Mouse (Mus musculus) heart, postnatal 14 days (tissue): ENCODE results near the gene Sod2. TPM values are rescaled to one million over a fixed set of nuclear protein-coding genes. Genes with fewer than 3 reads are reported as not detected.
"Not testable (repeated sequence)": the region's sequence is repeated elsewhere in the genome, so short reads cannot be mapped to it uniquely, and the experiment has no call there.

Experiments used
- DNase-seq, 2 experiments: peaks; one replicate each; pipeline ENCODE4 v3.0.0; 2021 to 2022
- intact Hi-C: fragments of 180-260 bp; cut with DNase I; formaldehyde crosslinking; loops from one replicate; pipeline ENCODE4 v1.15.1; 2025
- long read RNA-seq, 2 experiments: library from polyadenylated mRNA; stranded (forward); transcript quantifications; one replicate each; pipeline ENCODE4 v2.0.0; 2021
- total RNA-seq, 2 experiments: library from RNA; stranded (reverse); gene quantifications; 2 replicates each; pipeline ENCODE4 v1.2.3; 2021

Sod2 gene
- total RNA-seq, result 100 to 1,000 TPM; 905 to 941 TPM
- long read RNA-seq, experiment 1, full-length matches to known transcripts, result 836 of 908 reads
- long read RNA-seq, experiment 1, partial matches to known transcripts, result 45 of 908 reads
- long read RNA-seq, experiment 1, other reads (novel, unspliced or antisense), result 27 of 908 reads
- long read RNA-seq, experiment 2, full-length matches to known transcripts, result 695 of 752 reads
- long read RNA-seq, experiment 2, partial matches to known transcripts, result 42 of 752 reads
- long read RNA-seq, experiment 2, other reads (novel, unspliced or antisense), result 15 of 752 reads

DNA sequence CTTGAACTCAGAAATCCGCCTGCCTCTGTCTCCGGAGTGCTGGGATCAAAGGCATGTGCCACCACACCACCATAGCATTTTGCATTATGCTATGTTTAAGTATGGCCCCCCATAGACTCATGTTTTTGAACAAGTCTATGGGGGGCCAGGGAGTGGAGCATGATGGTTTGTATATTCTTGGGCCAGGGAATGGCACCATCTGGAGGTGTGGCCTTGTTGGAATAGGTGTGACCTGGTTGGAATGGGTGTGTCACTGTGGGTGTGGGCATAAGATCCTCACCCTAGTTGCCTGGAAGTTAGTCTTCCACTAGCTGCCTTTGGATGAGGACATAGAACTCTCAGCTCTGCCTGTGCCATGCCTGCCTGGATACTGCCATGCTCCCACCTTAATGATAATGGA lies at the start of gene Sod2:
TSS of gene Sod2 (plus strand) at position 301 of the 400 bp plus-strand sequence.
- intact Hi-C loops, DNase-seq: not testable (repeated sequence)

DNA sequence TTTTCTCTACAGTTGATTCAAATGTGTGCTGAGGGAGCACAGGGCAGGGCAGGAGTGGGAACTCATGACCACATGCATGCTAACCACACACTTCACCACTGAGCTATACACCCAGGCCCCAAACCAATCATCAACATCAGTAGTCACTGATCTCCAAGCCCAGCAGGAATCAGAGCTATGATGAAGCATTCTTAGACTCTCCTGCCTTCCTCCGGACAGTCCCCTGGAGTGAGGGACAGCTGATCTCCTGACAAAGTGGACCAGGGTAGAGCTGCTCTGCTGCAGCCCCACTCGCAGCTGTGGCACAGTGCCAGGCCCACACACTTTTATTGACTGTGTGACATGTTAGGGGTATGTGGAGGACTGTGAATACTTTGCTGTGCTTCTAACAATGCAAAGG lies 47.3 kb upstream of the Sod2 start:
- intact Hi-C loops, DNase-seq: not testable (repeated sequence)

- intact Hi-C loops, result no loop called here
- DNase-seq, result peak; percentile 90 to 94
Observed at GRCm38 (mm10) chr17:12960331-12960873, 46.2 kb upstream of the Sod2 start, which contains the start of gene Acat2. Gene Acat2, minus strand, starts transcription at chr17:12960747.

- intact Hi-C loops, result no loop called here
- no peak for DNase-seq
Observed at GRCm38 (mm10) chr17:12963476-12963875, 43.2 kb upstream of the Sod2 start.

- DNase-seq, result no peak
- intact Hi-C loops, result no loop called here
Observed at GRCm38 (mm10) chr17:12967173-12967572, 39.5 kb upstream of the Sod2 start.

DNA sequence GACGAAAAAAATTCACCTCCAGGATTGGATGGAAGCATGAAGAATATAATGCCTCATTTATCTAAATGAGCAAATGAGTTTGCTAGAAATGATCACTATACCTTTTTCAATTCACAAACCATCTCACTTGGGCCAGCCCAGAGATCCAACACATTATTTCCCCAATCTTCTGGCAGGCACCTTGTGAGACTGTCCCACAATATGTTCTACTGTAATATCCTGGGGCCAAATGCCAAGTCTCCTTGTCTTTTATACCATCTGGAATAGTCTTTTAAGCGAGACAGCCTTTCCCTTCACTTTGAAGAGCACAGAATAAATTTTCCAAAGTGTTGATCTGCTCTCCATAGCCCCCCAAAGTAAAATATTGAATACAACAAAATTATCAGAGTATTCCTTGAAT lies 32.8 kb upstream of the Sod2 start:
- intact Hi-C loops, result no loop called here
- no peak for DNase-seq

- intact Hi-C loops, result no loop called here
- DNase-seq, result no peak
Observed at GRCm38 (mm10) chr17:12978546-12978945, 28.1 kb upstream of the Sod2 start.

DNA sequence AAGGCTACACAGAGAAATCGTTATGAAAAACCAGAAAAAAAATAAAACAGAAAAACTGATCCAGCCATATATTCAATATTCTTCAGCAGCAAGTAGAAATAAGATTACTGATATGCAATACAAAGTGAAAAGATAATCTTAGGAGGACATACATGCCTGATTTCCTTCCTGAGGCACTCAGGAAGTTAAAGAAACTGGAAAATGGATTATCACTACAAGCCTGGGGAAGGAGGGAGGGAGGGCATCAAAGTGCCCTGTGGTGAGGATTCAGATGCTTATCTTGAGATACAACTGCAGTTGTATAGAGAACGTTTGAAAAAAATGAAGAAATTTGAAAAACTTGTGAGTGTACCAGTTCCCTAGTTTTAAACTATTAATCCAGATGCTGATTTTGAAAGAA lies 22.7 kb upstream of the Sod2 start:
- no peak for DNase-seq
- intact Hi-C loops, result no loop called here

- intact Hi-C loops, result not testable (repeated sequence)
Observed at GRCm38 (mm10) chr17:12988096-12988495, 18.6 kb upstream of the Sod2 start.

DNA sequence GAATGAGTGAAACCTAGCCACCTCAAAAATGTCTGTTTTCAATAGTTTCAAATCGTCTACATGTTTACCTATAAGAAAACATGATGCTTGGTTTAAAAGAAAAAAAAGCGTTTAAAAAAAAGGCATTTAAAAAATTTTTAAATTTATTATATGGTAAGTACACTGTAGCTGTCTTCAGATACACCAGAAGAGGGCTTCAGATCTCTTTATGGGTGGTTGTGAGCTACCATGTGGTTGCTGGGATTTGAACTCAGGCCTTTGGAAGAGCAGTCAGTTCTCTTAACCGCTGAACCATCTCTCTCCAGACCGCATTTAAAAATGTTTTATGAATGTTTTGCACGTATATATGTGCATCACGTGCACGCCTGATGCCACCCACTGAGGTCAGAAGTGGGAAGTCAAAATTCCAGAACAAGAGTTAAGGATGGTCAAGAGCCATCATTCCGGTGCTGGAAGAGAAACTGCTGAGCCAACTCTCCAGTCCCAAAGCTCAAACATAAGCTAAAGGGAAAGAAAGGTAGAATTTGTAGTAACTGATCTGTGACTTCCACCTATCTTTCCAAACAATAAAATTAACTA lies 16.0 kb upstream of the Sod2 start:
- intact Hi-C loops, result no loop called here
- no peak for DNase-seq

More at GRCm38 (mm10) chr17:12988096-12988495, 18.6 kb upstream of the Sod2 start:
- not testable (repeated sequence) for DNase-seq

- intact Hi-C loops, result no loop called here
- DNase-seq, result peak in 1 of 2 experiments; percentile 29
Observed at GRCm38 (mm10) chr17:12991194-12991634, 15.4 kb upstream of the Sod2 start.

- peak; percentile 92 to 93 for DNase-seq
- intact Hi-C loops, result loop anchor here (2.0 kb wide), 1 partner anchor 75 kb away; the partner anchor contains the start of gene Mrpl18
Observed at GRCm38 (mm10) chr17:12991635-12992358, 14.8 kb upstream of the Sod2 start.

GRCm38 (mm10) chr17:12992470-12992991 lies 14.1 kb upstream of the Sod2 start:
- DNase-seq, result peak; percentile 95 to 97
- intact Hi-C loops, result loop anchor here (2.0 kb wide), 1 partner anchor 76 kb away; the partner anchor contains the start of gene Mrpl18

- intact Hi-C loops, result no loop called here
- DNase-seq, result no peak
Observed at GRCm38 (mm10) chr17:12994069-12994468, 12.6 kb upstream of the Sod2 start, which contains the start of gene Wtap. Gene Wtap, minus strand, starts transcription at chr17:12994169.

DNA sequence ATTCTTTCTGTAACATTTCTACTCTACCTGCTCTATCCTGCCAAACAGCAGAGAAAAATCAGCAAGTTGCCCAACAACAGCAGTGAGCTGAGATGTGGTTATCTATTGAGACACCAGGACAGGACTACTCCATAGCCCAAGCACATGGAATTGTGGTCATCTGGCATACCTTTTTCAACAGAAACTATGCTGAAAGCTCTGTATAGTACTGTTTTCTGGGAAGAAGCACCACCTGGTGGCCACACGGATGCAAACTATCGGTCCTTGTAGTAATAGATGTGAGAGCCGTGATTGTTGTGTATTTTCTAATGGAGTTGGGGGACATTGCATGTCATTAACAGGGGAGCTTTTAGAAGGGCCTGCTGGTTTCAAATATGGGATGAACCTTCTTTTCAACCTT lies 10.3 kb upstream of the Sod2 start:
- DNase-seq, result peak; percentile 50 to 63
- intact Hi-C loops, result loop anchor here (1.0 to 5.0 kb wide), 2 partner anchors 116 to 579 kb away; no protein-coding TSS in a partner anchor

DNA sequence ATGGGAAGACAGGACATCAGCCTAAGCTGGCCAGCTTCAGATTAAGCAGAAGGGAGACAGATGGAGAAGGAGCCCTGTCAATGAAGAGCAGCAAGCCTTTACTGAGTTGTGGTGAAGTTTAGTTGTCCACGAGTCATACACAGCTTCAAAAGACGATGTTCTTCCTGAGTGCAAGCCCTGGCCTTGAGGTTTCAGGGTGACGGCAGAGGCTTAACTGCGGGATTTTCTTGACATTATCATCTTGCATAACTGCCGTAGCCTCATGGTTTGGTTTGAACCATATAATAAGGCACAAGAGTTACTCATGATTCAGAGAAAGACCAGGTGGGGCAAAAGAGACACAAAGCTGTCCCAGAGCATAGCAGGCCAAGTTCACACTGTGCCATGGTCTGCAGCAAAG lies 8.8 kb upstream of the Sod2 start:
- intact Hi-C loops, result loop anchor here (5.0 kb wide), 1 partner anchor 581 kb away; no protein-coding TSS in a partner anchor
- DNase-seq, result no peak

- intact Hi-C loops, result loop anchor here (5.0 kb wide), 1 partner anchor 582 kb away; no protein-coding TSS in a partner anchor
Observed at GRCm38 (mm10) chr17:12999069-12999468, 7.6 kb upstream of the Sod2 start.

DNA sequence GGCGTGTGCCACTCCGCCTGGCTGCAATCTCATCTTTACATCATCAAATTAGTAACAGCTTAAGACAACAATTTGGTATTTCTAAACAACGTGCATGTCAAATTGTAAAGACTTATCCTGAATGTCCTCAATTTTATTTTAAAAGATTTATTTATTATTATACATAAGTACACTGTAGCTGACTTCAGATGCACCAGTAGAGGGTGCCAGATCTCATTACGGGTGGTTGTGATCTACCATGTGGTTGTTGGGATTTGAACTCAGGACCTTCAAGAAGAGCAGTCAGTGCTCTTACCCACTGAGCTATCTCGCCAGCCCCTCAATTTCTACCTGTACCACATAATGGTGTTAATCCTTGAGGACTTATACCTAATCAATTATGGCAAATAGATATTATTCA lies 4.4 kb upstream of the Sod2 start:
- DNase-seq, intact Hi-C loops: not testable (repeated sequence)

More at GRCm38 (mm10) chr17:12999069-12999468, 7.6 kb upstream of the Sod2 start:
- DNase-seq, result no peak

DNA sequence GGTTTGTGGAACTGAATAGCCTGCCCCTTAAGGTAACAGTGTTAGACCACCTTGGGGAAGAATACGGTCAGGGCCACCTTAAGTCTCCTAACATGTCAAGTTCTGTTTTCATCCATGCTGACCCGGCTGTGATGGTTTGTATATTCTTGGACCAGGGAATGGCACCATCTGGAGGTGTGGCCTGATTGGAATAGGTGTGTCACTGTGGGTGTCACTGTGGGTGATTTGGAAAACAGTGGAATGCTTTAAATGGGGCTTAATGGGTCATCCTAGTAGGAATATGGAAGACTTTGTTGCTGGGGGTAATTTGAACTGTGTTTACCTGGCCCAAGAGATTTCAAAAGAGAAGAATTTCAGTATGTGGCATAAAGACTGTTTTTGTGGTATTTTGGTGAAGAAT lies 2.2 kb upstream of the Sod2 start:
- intact Hi-C loops, result not testable (repeated sequence)

DNA sequence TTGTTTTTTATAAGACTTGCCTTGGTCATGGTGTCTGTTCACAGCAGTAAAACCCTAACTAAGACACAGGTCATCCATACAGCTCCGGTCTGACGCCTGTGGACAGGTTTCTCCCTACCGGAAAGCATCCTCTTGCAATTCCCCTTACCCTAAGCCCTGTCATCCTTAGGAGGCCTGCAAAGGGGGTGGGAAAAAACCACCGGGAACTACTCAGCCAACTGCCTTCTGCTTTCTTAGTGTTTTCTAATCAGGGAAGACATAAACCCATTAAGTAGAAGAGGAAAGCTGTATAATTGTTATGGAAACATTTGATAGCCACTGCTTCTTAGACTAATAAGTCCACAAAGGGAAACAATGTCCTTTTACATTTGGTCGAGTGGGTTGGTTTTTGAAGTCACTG lies 338 bp downstream of the Sod2 start:
- intact Hi-C loops, result no loop called here
- DNase-seq, result no peak

More for the DNA sequence above, 2.2 kb upstream of the Sod2 start:
- not testable (repeated sequence) for DNase-seq
